Mouse (Mus musculus): ENCODE data around the gene Atp6v0e2. TPM values are rescaled to one million over a fixed set of nuclear protein-coding genes. Genes with fewer than 3 reads are reported as not detected.

Gene Atp6v0e2
- polyA plus RNA-seq, 1 experiment from 2014 or later, result 70.8 TPM

GRCm38 (mm10) chr6:48534913-48535312 lies 2.5 kb upstream of the Atp6v0e2 start:
- no peaks in the 10 kb centered on the region for H3K36me3 ChIP-seq (ENCODE audit: control insufficient read depth, insufficient read depth, low read length)
- no peaks in the 10 kb centered on the region for H3K9me3 ChIP-seq (ENCODE audit: control insufficient read depth, low read length)
- H3K9ac ChIP-seq (ENCODE audit: low read length), result no peak overlapping the region
- DNase-seq (ENCODE audit: low spot score), result no peak
- H3K27ac ChIP-seq (ENCODE audit: low read depth, low read length), result no peak overlapping the region
- H3K27me3 ChIP-seq (ENCODE audit: control insufficient read depth, insufficient read depth, low read length), result no peaks in the 10 kb centered on the region
- H3K4me3 ChIP-seq (ENCODE audit: low read depth, low read length), result no peak overlapping the region
- 85% methylated on average over 8 of the region's 8 CpGs for WGBS
- no peak for ATAC-seq (ENCODE audit: insufficient read depth, low FRiP score, low TSS enrichment)
- peaks cover 7% of the 10 kb centered on the region for H3K4me1 ChIP-seq (ENCODE audit: control insufficient read depth, insufficient read depth, low read length)
- no peak overlapping the region for H3K4me2 ChIP-seq (ENCODE audit: low read depth)

DNA sequence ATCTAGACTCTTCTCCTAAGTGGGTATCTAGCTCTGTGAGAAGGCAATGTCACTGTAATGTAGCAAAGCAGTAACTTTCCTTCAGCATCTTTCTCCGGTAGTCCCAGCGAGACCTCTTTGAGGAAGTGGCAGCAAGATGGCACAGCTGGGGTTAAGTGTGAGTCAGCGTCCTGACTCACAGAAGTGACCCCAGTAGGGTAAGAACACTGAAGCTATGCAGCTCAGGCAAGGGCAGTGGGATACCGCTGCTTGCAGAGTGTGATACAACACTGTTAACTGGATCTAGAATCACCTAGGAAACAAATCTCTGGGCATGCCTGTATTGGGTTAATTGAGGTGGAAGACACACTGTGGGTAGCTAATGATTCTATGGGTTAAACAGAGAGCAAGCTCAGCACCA lies 1.3 kb upstream of the Atp6v0e2 start:
- Histone ChIP-seq H3K4me2 (ENCODE audit: low read depth) (no peak overlapping the region), H3K4me1 (ENCODE audit: control insufficient read depth, insufficient read depth, low read length) (peaks cover 7% of the 10 kb centered on the region), H3K9ac (ENCODE audit: low read length) (no peak overlapping the region), H3K9me3 (ENCODE audit: control insufficient read depth, low read length) (no peaks in the 10 kb centered on the region), H3K4me3 (ENCODE audit: low read depth, low read length) (no peak overlapping the region), H3K27ac (ENCODE audit: low read depth, low read length) (no peak overlapping the region), H3K36me3 (ENCODE audit: control insufficient read depth, insufficient read depth, low read length) (no peaks in the 10 kb centered on the region), H3K27me3 (ENCODE audit: control insufficient read depth, insufficient read depth, low read length) (no peaks in the 10 kb centered on the region)
- WGBS, result 76% methylated on average over 4 of the region's 4 CpGs
- ATAC-seq (ENCODE audit: insufficient read depth, low FRiP score, low TSS enrichment) (no peak), DNase-seq (ENCODE audit: low spot score) (no peak)

GRCm38 (mm10) chr6:48538841-48539737 lies 1.7 kb downstream of the Atp6v0e2 start:
- Histone ChIP-seq H3K4me1 (ENCODE audit: control insufficient read depth, insufficient read depth, low read length) (peaks cover 7% of the 10 kb centered on the region), H3K4me2 (ENCODE audit: low read depth) (no peak overlapping the region), H3K27me3 (ENCODE audit: control insufficient read depth, insufficient read depth, low read length) (no peaks in the 10 kb centered on the region), H3K36me3 (ENCODE audit: control insufficient read depth, insufficient read depth, low read length) (no peaks in the 10 kb centered on the region), H3K9ac (ENCODE audit: low read length) (no peak overlapping the region), H3K27ac (ENCODE audit: low read depth, low read length) (no peak overlapping the region), H3K4me3 (ENCODE audit: low read depth, low read length) (no peak overlapping the region), H3K9me3 (ENCODE audit: control insufficient read depth, low read length) (no peaks in the 10 kb centered on the region)
- 77% methylated on average over 4 of the region's 5 CpGs for WGBS
- ATAC-seq (ENCODE audit: insufficient read depth, low FRiP score, low TSS enrichment) (no peak), DNase-seq (ENCODE audit: low spot score) (peak; percentile 65)

GRCm38 (mm10) chr6:48539860-48540259 lies 2.4 kb downstream of the Atp6v0e2 start:
- Histone ChIP-seq H3K27me3 (ENCODE audit: control insufficient read depth, insufficient read depth, low read length) (no peaks in the 10 kb centered on the region), H3K9ac (ENCODE audit: low read length) (no peak overlapping the region), H3K27ac (ENCODE audit: low read depth, low read length) (no peak overlapping the region), H3K4me3 (ENCODE audit: low read depth, low read length) (no peak overlapping the region), H3K4me1 (ENCODE audit: control insufficient read depth, insufficient read depth, low read length) (peaks cover 7% of the 10 kb centered on the region), H3K9me3 (ENCODE audit: control insufficient read depth, low read length) (no peaks in the 10 kb centered on the region), H3K4me2 (ENCODE audit: low read depth) (no peak overlapping the region), H3K36me3 (ENCODE audit: control insufficient read depth, insufficient read depth, low read length) (no peaks in the 10 kb centered on the region)
- ATAC-seq (ENCODE audit: insufficient read depth, low FRiP score, low TSS enrichment) (no peak), DNase-seq (ENCODE audit: low spot score) (no peak)
- WGBS, result 55% methylated on average over 5 of the region's 5 CpGs

GRCm38 (mm10) chr6:48540721-48541120 lies 3.3 kb downstream of the Atp6v0e2 start:
- no peaks in the 10 kb centered on the region for H3K27me3 ChIP-seq (ENCODE audit: control insufficient read depth, insufficient read depth, low read length)
- peaks cover 7% of the 10 kb centered on the region for H3K4me1 ChIP-seq (ENCODE audit: control insufficient read depth, insufficient read depth, low read length)
- no peak overlapping the region for H3K4me3 ChIP-seq (ENCODE audit: low read depth, low read length)
- no peak for DNase-seq (ENCODE audit: low spot score)
- no peak overlapping the region for H3K27ac ChIP-seq (ENCODE audit: low read depth, low read length)
- H3K9ac ChIP-seq (ENCODE audit: low read length), result no peak overlapping the region
- no peaks in the 10 kb centered on the region for H3K36me3 ChIP-seq (ENCODE audit: control insufficient read depth, insufficient read depth, low read length)
- H3K9me3 ChIP-seq (ENCODE audit: control insufficient read depth, low read length), result no peaks in the 10 kb centered on the region
- 47% methylated on average over 3 of the region's 3 CpGs for WGBS
- no peak overlapping the region for H3K4me2 ChIP-seq (ENCODE audit: low read depth)
- no peak for ATAC-seq (ENCODE audit: insufficient read depth, low FRiP score, low TSS enrichment)

DNA sequence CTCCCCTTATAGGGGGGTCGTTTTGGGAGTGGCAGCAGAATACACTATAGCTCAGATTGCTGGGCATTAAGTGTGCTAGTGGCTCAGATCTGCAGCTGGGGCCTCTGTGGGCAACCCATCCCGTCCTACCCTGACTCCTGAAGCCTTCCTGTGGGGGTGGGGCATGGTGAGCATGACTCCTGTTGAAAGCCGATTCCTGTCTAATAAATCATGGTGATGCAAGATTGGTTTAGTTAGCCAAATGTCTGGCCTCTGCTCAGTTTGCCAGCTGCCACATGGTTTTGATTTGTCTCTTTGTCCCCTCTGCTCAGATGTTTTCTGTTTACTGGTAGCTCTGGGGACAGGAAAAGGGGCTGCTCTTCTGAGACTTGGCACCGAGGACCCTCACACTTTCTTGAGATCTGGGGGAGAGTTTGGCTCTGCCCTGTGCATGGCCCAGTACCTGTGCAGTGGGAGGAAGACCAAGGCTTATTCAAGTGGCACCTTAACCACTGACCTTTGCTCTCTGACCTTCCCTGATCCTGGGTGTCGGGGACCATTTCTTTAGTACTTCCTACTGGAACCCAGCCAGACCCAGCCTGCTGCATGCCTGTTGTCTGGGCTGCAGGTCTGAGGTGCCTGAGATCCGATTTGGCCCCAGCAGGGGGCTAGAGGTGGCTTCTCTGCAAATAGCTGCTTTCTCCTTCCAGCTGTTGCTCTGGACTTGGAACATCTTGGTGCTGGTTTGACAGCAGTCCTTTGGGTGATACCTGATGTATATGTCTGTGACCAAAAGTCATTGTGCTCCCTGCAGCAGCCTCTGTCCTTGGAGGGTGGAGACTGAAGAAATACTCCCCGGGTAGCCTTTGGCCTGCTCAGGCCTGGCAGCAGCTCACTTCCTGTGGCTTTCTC lies 4.4 kb downstream of the Atp6v0e2 start:
- Histone ChIP-seq H3K4me2 (ENCODE audit: low read depth) (no peak overlapping the region), H3K4me3 (ENCODE audit: low read depth, low read length) (no peak overlapping the region), H3K9me3 (ENCODE audit: control insufficient read depth, low read length) (no peaks in the 10 kb centered on the region), H3K4me1 (ENCODE audit: control insufficient read depth, insufficient read depth, low read length) (peaks cover 7% of the 10 kb centered on the region), H3K27ac (ENCODE audit: low read depth, low read length) (0 out of 2 replicates have a peak overlapping the region, but pooled peaks have one; percentile 35), H3K9ac (ENCODE audit: low read length) (no peak overlapping the region), H3K27me3 (ENCODE audit: control insufficient read depth, insufficient read depth, low read length) (no peaks in the 10 kb centered on the region), H3K36me3 (ENCODE audit: control insufficient read depth, insufficient read depth, low read length) (no peaks in the 10 kb centered on the region)
- ATAC-seq (ENCODE audit: insufficient read depth, low FRiP score, low TSS enrichment) (no peak), DNase-seq (ENCODE audit: low spot score) (peak; percentile 27)
- WGBS, result 35% methylated on average over 7 of the region's 7 CpGs

DNA sequence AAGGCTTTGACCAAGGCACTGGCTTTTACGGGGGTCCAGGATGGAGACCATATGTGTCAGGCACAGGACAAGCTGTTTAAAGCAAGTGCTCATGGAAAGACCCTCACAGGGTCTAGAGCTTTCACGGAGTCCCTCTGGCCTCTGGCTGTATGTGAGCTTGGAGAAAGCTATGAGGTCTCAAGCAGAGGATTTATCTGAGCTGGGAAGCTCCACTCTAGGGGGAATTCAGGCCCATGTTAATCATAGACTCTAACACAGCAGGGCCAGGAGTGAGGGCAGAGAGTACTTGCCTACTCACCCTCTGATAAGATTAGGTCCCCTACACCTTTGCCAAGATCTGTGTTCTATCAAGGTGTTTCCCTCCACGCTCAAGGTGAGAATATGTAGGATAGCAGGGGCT lies 5.2 kb downstream of the Atp6v0e2 start:
- DNase-seq (ENCODE audit: low spot score), result no peak
- H3K27ac ChIP-seq (ENCODE audit: low read depth, low read length), result no peak overlapping the region
- H3K9me3 ChIP-seq (ENCODE audit: control insufficient read depth, low read length), result no peaks in the 10 kb centered on the region
- peaks cover 7% of the 10 kb centered on the region for H3K4me1 ChIP-seq (ENCODE audit: control insufficient read depth, insufficient read depth, low read length)
- H3K27me3 ChIP-seq (ENCODE audit: control insufficient read depth, insufficient read depth, low read length), result no peaks in the 10 kb centered on the region
- H3K4me2 ChIP-seq (ENCODE audit: low read depth), result no peak overlapping the region
- no peak overlapping the region for H3K4me3 ChIP-seq (ENCODE audit: low read depth, low read length)
- WGBS, result 82% methylated on average over 3 of the region's 3 CpGs
- H3K9ac ChIP-seq (ENCODE audit: low read length), result no peak overlapping the region
- ATAC-seq (ENCODE audit: insufficient read depth, low FRiP score, low TSS enrichment), result no peak
- H3K36me3 ChIP-seq (ENCODE audit: control insufficient read depth, insufficient read depth, low read length), result no peaks in the 10 kb centered on the region

- WGBS, result 84% methylated on average over 5 of the region's 5 CpGs
- Histone ChIP-seq H3K36me3 (ENCODE audit: control insufficient read depth, insufficient read depth, low read length) (no peaks in the 10 kb centered on the region), H3K9me3 (ENCODE audit: control insufficient read depth, low read length) (no peaks in the 10 kb centered on the region), H3K9ac (ENCODE audit: low read length) (no peak overlapping the region), H3K27ac (ENCODE audit: low read depth, low read length) (no peak overlapping the region), H3K4me3 (ENCODE audit: low read depth, low read length) (no peak overlapping the region), H3K4me1 (ENCODE audit: control insufficient read depth, insufficient read depth, low read length) (no peaks in the 10 kb centered on the region; the same call in 1 of the 2 replicates), H3K4me2 (ENCODE audit: low read depth) (no peak overlapping the region), H3K27me3 (ENCODE audit: control insufficient read depth, insufficient read depth, low read length) (no peaks in the 10 kb centered on the region)
- ATAC-seq (ENCODE audit: insufficient read depth, low FRiP score, low TSS enrichment) (no peak), DNase-seq (ENCODE audit: low spot score) (no peak)
Observed at GRCm38 (mm10) chr6:48545251-48545650, 7.8 kb downstream of the Atp6v0e2 start.

All from neural tube, embryonic 11.5 days (tissue).